Mouse (Mus musculus): Measurements from ENCODE around the gene Gopc.

- no peak for TF ChIP-seq CTCF (conservative IDR thresholded peaks at IDR 0.05; ENCODE audit: low read length)
- no peak for TF ChIP-seq POU5F1 (IDR thresholded peaks at IDR 0.05; ENCODE audit: borderline replicate concordance, low read length)
- TF ChIP-seq NANOG (IDR thresholded peaks at IDR 0.05; ENCODE audit: borderline replicate concordance, low read length), result no peak
These were observed 8.1 kb downstream of the Gopc start for GRCm38 (mm10) chr10:52373834-52374233.
